Mouse (Mus musculus) c-Kit-positive CD71-negative TER-119-negative erythroid progenitor cells, embryonic 14.5 days (primary cell): Measurements from ENCODE around the gene Ntmt1.
A peak's percentile ranks its signal among the peaks of the same experiment; 100 is the strongest.

Experiments used
- DNase-seq: peaks from one replicate; pipeline ENCODE4 v3.0.0-alpha.2; 2013; ENCODE audit warnings: low read depth

The Ntmt1 gene

GRCm38 (mm10) chr2:30784078-30784994 is 23.3 kb upstream of the Ntmt1 start:
- DNase-seq: no peak

GRCm38 (mm10) chr2:30787466-30787865 is 20.2 kb upstream of the Ntmt1 start:
- DNase-seq: no peak

- no peak for DNase-seq
Measured at GRCm38 (mm10) chr2:30792061-30792460, 15.6 kb upstream of the Ntmt1 start.

- DNase-seq: peak; percentile 83
Measured at GRCm38 (mm10) chr2:30794179-30795108, 13.2 kb upstream of the Ntmt1 start.

- DNase-seq: no peak
Measured at GRCm38 (mm10) chr2:30795271-30795888, 12.2 kb upstream of the Ntmt1 start.

GRCm38 (mm10) chr2:30795889-30796275 is 11.7 kb upstream of the Ntmt1 start:
- no peak for DNase-seq

- peak; percentile 78 for DNase-seq
Measured at GRCm38 (mm10) chr2:30796382-30796781, 11.2 kb upstream of the Ntmt1 start.

- DNase-seq: no peak
Measured at GRCm38 (mm10) chr2:30799456-30799855, 8.2 kb upstream of the Ntmt1 start.

GRCm38 (mm10) chr2:30800671-30801066 is 7.0 kb upstream of the Ntmt1 start:
- DNase-seq: no peak

- DNase-seq: no peak
Measured at GRCm38 (mm10) chr2:30801067-30801852, 6.4 kb upstream of the Ntmt1 start.

- DNase-seq: no peak
Measured at GRCm38 (mm10) chr2:30803604-30804003, 4.0 kb upstream of the Ntmt1 start, which contains the start of gene 1700001O22Rik. Gene 1700001O22Rik, minus strand, starts transcription at chr2:30803661.

- no peak for DNase-seq
Measured at GRCm38 (mm10) chr2:30805983-30806382, 1.6 kb upstream of the Ntmt1 start.

GRCm38 (mm10) chr2:30807147-30807647 is 429 bp upstream of the Ntmt1 start:
- DNase-seq: no peak

GRCm38 (mm10) chr2:30808296-30808655 is 650 bp downstream of the Ntmt1 start:
- DNase-seq: no peak

- DNase-seq: no peak
Measured at GRCm38 (mm10) chr2:30809503-30809902, 1.9 kb downstream of the Ntmt1 start.

- no peak for DNase-seq
Measured at GRCm38 (mm10) chr2:30810573-30810972, 2.9 kb downstream of the Ntmt1 start.

GRCm38 (mm10) chr2:30816383-30816782 is 8.8 kb downstream of the Ntmt1 start:
- DNase-seq: no peak

GRCm38 (mm10) chr2:30819873-30820272 is 12.2 kb downstream of the Ntmt1 start:
- no peak for DNase-seq

GRCm38 (mm10) chr2:30821073-30821472 is 13.4 kb downstream of the Ntmt1 start:
- no peak for DNase-seq

- no peak for DNase-seq
Measured at GRCm38 (mm10) chr2:30822460-30822859, 14.8 kb downstream of the Ntmt1 start.
